Mouse (Mus musculus) MEL (cell line): ENCODE results near the gene Snx29.

Experiments
- CTCF ChIP-seq, 3 experiments: IDR thresholded peaks in 2 of 3; conservative IDR thresholded peaks in 1 of 3; 2 replicates each; pipeline ENCODE4 v1.5.1; 2011 to 2012; ENCODE audit warnings: low read length in 3 of 3, low read depth in 2 of 3, mild to moderate bottlenecking in 2 of 3, improper control_type of control experiment in 1 of 3, inconsistent platforms in 1 of 3, mixed read lengths in 1 of 3, moderate library complexity in 1 of 3; ENCODE audit not compliant: control insufficient read depth in 1 of 3, insufficient read depth in 1 of 3, poor library complexity in 1 of 3, severe bottlenecking in 1 of 3
- E2F4 ChIP-seq: IDR thresholded peaks from 2 replicates; pipeline ENCODE4 v1.6.1; 2011; ENCODE audit warnings: low read depth, low read length, improper control_type of control experiment, borderline replicate concordance
- ETS1 ChIP-seq: IDR thresholded peaks from 2 replicates; pipeline ENCODE4 v1.6.1; 2012; ENCODE audit warnings: low read depth, mild to moderate bottlenecking, inconsistent platforms, low read length, improper control_type of control experiment, moderate library complexity
- GABPA ChIP-seq: IDR thresholded peaks from 2 replicates; pipeline ENCODE4 v1.6.1; 2012; ENCODE audit warnings: low read depth, mild to moderate bottlenecking, inconsistent platforms, low read length, improper control_type of control experiment, moderate library complexity
- POLR2A ChIP-seq, 2 experiments: IDR thresholded peaks; 2 replicates each; pipeline ENCODE4 v1.6.1; 2011 to 2012; ENCODE audit warnings: low read length in 2 of 2, mild to moderate bottlenecking in 2 of 2, control low read depth in 1 of 2, improper control_type of control experiment in 1 of 2, low read depth in 1 of 2, moderate library complexity in 1 of 2; ENCODE audit not compliant: control insufficient read depth in 1 of 2, insufficient read depth in 1 of 2, poor library complexity in 1 of 2
- TBP ChIP-seq: IDR thresholded peaks from 2 replicates; pipeline ENCODE4 v1.8.0; 2011; ENCODE audit warnings: low read depth, low read length, improper control_type of control experiment
- USF1 ChIP-seq: IDR thresholded peaks from 2 replicates; pipeline ENCODE4 v1.6.1; 2014; ENCODE audit warnings: low read depth, mild to moderate bottlenecking, inconsistent platforms, low read length, improper control_type of control experiment, moderate library complexity
- ZNF384 ChIP-seq: IDR thresholded peaks from 2 replicates; pipeline ENCODE4 v1.6.1; 2012; ENCODE audit warnings: low read depth, mild to moderate bottlenecking, inconsistent platforms, low read length, improper control_type of control experiment

GRCm38 (mm10) chr16:11408726-11409125, 86.0 kb downstream of the Snx29 start:
- no peak for TF ChIP-seq E2F4
- no peak for TF ChIP-seq POLR2A (IDR thresholded peaks at IDR 0.05; ENCODE audit: control insufficient read depth in 1 of 2, insufficient read depth in 1 of 2, low read depth in 1 of 2, low read length in 2 of 2, poor library complexity in 1 of 2)
- no peak for TF ChIP-seq USF1
- TF ChIP-seq TBP, result no peak
- TF ChIP-seq ZNF384, result no peak
- no peak for TF ChIP-seq CTCF (IDR thresholded peaks at IDR 0.05 in 2 of 3, conservative IDR thresholded peaks at IDR 0.05 in 1 of 3; ENCODE audit: control insufficient read depth in 1 of 3, insufficient read depth in 1 of 3, low read depth in 2 of 3, low read length in 3 of 3, poor library complexity in 1 of 3, severe bottlenecking in 1 of 3)
- no peak for TF ChIP-seq ETS1
- TF ChIP-seq GABPA, result no peak
